Mouse (Mus musculus): ENCODE results near the gene Dexi.
A peak's percentile ranks its signal among the peaks of the same experiment; 100 is the strongest.

- TF ChIP-seq POLR2A (IDR thresholded peaks at IDR 0.05; ENCODE audit: extremely low read depth, insufficient read depth, low read length) (peak; percentile 96), CTCF (IDR thresholded peaks at IDR 0.05; ENCODE audit: low read depth, low read length) (0 out of 2 replicates have a peak, but pooled peaks have one; percentile 4)
These were observed at the start of gene Dexi for GRCm38 (mm10) chr16:10542698-10543365.
